In genomic region chr16:43130583-43130982, GRCm38 (mm10) we compare ENCODE assay signal across 9 mouse cellular contexts.
DNase-seq lines count a peak whose midpoint lies in the region; ATAC-seq and TF ChIP-seq lines count a peak whose summit lies in the region.
"Had no signal": no experiment of that assay in that cellular context is flagged by ENCODE, and none has a peak within 500 bp of the region (broad histone marks: within the 10 kb centered on the region; RNA-seq: fewer than 3 reads in every experiment).

No protein-coding gene starts in this region.

- no peaks in the 10 kb centered on the region for H3K36me3 ChIP-seq in liver, adult 2 months (ENCODE audit: control insufficient read depth, insufficient read depth, low read length)
- no peaks in the 10 kb centered on the region for H3K36me3 ChIP-seq in liver, embryonic 12.5 days
- no peaks in the 10 kb centered on the region for H3K36me3 ChIP-seq in hindbrain, postnatal 0 days (ENCODE audit: insufficient read depth, low read length)
- no peaks in the 10 kb centered on the region for H3K36me3 ChIP-seq in neural tube, embryonic 14.5 days (ENCODE audit: control insufficient read depth, insufficient read depth, low read length)
- no peaks in the 10 kb centered on the region for H3K36me3 ChIP-seq in liver, postnatal 0 days (replicated peaks; ENCODE audit: insufficient read depth, low read length)

- peaks cover 6% of the 10 kb centered on the region; the same call in 1 of the 2 replicates for H3K4me1 ChIP-seq in liver, adult 2 months (ENCODE audit: control insufficient read depth, insufficient read depth, low read length)
- no peaks in the 10 kb centered on the region for H3K4me1 ChIP-seq in liver, embryonic 12.5 days
- peaks cover 11% of the 10 kb centered on the region; the same call in 1 of the 2 replicates for H3K4me1 ChIP-seq in hindbrain, postnatal 0 days (ENCODE audit: insufficient read depth, low read length)
- peaks cover 9% of the 10 kb centered on the region; the same call in 1 of the 2 replicates for H3K4me1 ChIP-seq in neural tube, embryonic 14.5 days (ENCODE audit: control insufficient read depth, insufficient read depth, low read length)
- no peaks in the 10 kb centered on the region for H3K4me1 ChIP-seq in liver, postnatal 0 days (ENCODE audit: insufficient read depth)

- TF ChIP-seq EP300 in liver, postnatal 0 days (IDR thresholded peaks at IDR 0.05; ENCODE audit: low read depth) = no peak

- no peaks in the 10 kb centered on the region for H3K27me3 ChIP-seq in liver, adult 2 months (ENCODE audit: control insufficient read depth, insufficient read depth, low read length)
- H3K27me3 ChIP-seq in liver, embryonic 12.5 days (replicated peaks) = no peaks in the 10 kb centered on the region
- H3K27me3 ChIP-seq in hindbrain, postnatal 0 days (ENCODE audit: insufficient read depth, low read length) = no peaks in the 10 kb centered on the region
- H3K27me3 ChIP-seq in neural tube, embryonic 14.5 days (ENCODE audit: control insufficient read depth, insufficient read depth, low read length) = no peaks in the 10 kb centered on the region
- H3K27me3 ChIP-seq in liver, postnatal 0 days (ENCODE audit: insufficient read depth, low read length) = no peaks in the 10 kb centered on the region

- 58% methylated on average over 6 of the region's 6 CpGs for WGBS in liver, adult 2 months
- WGBS in liver, embryonic 12.5 days (ENCODE audit: insufficient replicate concordance) = 66% methylated on average over 6 of the region's 6 CpGs
- 26% methylated on average over 6 of the region's 6 CpGs for WGBS in hindbrain, postnatal 0 days
- 32% methylated on average over 6 of the region's 6 CpGs for WGBS in neural tube, embryonic 14.5 days
- WGBS in liver, postnatal 0 days (ENCODE audit: insufficient replicate concordance) = 67% methylated on average over 6 of the region's 6 CpGs

- peak overlapping the region; percentile 21; the same call in 1 of the 2 replicates for H3K27ac ChIP-seq in liver, adult 2 months (replicated peaks; ENCODE audit: insufficient read depth, low read depth, low read length)
- H3K27ac ChIP-seq in liver, embryonic 12.5 days = no peak overlapping the region
- H3K27ac ChIP-seq in hindbrain, postnatal 0 days = peak overlapping the region; percentile 61; the same call in 1 of the 2 replicates
- peak overlapping the region; percentile 13 for H3K27ac ChIP-seq in neural tube, embryonic 14.5 days (ENCODE audit: low read depth, low read length)
- no peak overlapping the region for H3K27ac ChIP-seq in liver, postnatal 0 days (ENCODE audit: low read depth)

- no peak overlapping the region for H3K4me2 ChIP-seq in liver, embryonic 12.5 days
- no peak overlapping the region for H3K4me2 ChIP-seq in hindbrain, postnatal 0 days (ENCODE audit: low read depth, low read length)
- no peak overlapping the region for H3K4me2 ChIP-seq in neural tube, embryonic 14.5 days (ENCODE audit: low read depth, low read length)
- no peak overlapping the region for H3K4me2 ChIP-seq in liver, postnatal 0 days (ENCODE audit: low read depth, low read length)

- intact Hi-C loops in gastrocnemius, postnatal 36 days (cut with DNase I) = no loop called here

- DNase-seq in liver, adult 2 months (ENCODE audit: extremely low read depth, low read depth, low spot score) = peak; percentile 44
- DNase-seq in cerebellum, adult 9-11 months = peak; percentile 96
- peak; percentile 67 for DNase-seq in hindbrain, postnatal 0 days (ENCODE audit: low spot score)
- no peak for DNase-seq in liver, postnatal 0 days
- DNase-seq in gastrocnemius, postnatal 36 days = no peak
- DNase-seq: thymus, postnatal 36 days had no signal

- H3K9ac ChIP-seq in liver, adult 2 months (ENCODE audit: low read depth, low read length) = no peak overlapping the region
- H3K9ac ChIP-seq in liver, embryonic 12.5 days = no peak overlapping the region
- no peak overlapping the region for H3K9ac ChIP-seq in hindbrain, postnatal 0 days (replicated peaks; ENCODE audit: low read length)
- no peak overlapping the region for H3K9ac ChIP-seq in neural tube, embryonic 14.5 days (replicated peaks; ENCODE audit: low read depth, low read length)
- no peak overlapping the region for H3K9ac ChIP-seq in liver, postnatal 0 days (replicated peaks)

- H3K4me3 ChIP-seq in liver, adult 2 months (ENCODE audit: insufficient read depth, low read depth, low read length) = no peak overlapping the region
- no peak overlapping the region for H3K4me3 ChIP-seq in liver, embryonic 12.5 days
- no peak overlapping the region for H3K4me3 ChIP-seq in hindbrain, postnatal 0 days (ENCODE audit: low read length)
- H3K4me3 ChIP-seq in neural tube, embryonic 14.5 days (ENCODE audit: low read depth, low read length) = no peak overlapping the region
- H3K4me3 ChIP-seq in liver, postnatal 0 days (ENCODE audit: low read depth, low read length) = no peak overlapping the region

- no peak for TF ChIP-seq CTCF in liver, adult 2 months (IDR thresholded peaks at IDR 0.05; ENCODE audit: low read depth, low read length)
- TF ChIP-seq CTCF in hindbrain, postnatal 0 days (IDR thresholded peaks at IDR 0.05; ENCODE audit: low read depth) = no peak
- TF ChIP-seq CTCF in liver, postnatal 0 days (IDR thresholded peaks at IDR 0.05; ENCODE audit: low read depth) = no peak

- TF ChIP-seq POLR2A in liver, adult 2 months (IDR thresholded peaks at IDR 0.05; ENCODE audit: extremely low read depth, insufficient read depth, low read length) = no peak

- ATAC-seq in liver, embryonic 12.5 days = no peak
- peak; percentile 85 for ATAC-seq in hindbrain, postnatal 0 days
- peak; percentile 89 for ATAC-seq in neural tube, embryonic 14.5 days (ENCODE audit: low read depth)
- ATAC-seq in liver, postnatal 0 days = no peak
- ATAC-seq in inflammation-experienced regulatory T-cells, adult 6 months = no peak

- no peaks in the 10 kb centered on the region for H3K9me3 ChIP-seq in liver, embryonic 12.5 days (replicated peaks)
- no peaks in the 10 kb centered on the region for H3K9me3 ChIP-seq in hindbrain, postnatal 0 days (ENCODE audit: low read length)
- no peaks in the 10 kb centered on the region for H3K9me3 ChIP-seq in neural tube, embryonic 14.5 days (ENCODE audit: control insufficient read depth, low read length)
- H3K9me3 ChIP-seq in liver, postnatal 0 days (ENCODE audit: low read length) = no peaks in the 10 kb centered on the region

- no peaks in the 10 kb centered on the region; the same call in 1 of the 2 replicates for H3K79me2 ChIP-seq in liver, adult 2 months (ENCODE audit: control insufficient read depth, insufficient read depth, low read length)

Comparison
In these comparisons a context has a peak if more than half of its experiments do, and no peak if none do; other contexts are left out.
1. DNase-seq: peak in liver, adult 2 months (single experiment), cerebellum, adult 9-11 months (single experiment) and hindbrain, postnatal 0 days (single experiment); none in liver, postnatal 0 days (single experiment) and gastrocnemius, postnatal 36 days (0 of 2).
2. H3K27ac ChIP-seq: peak in liver, adult 2 months (single experiment), hindbrain, postnatal 0 days (single experiment) and neural tube, embryonic 14.5 days (single experiment); none in liver, embryonic 12.5 days (single experiment) and liver, postnatal 0 days (single experiment).
3. ATAC-seq: peak in hindbrain, postnatal 0 days (single experiment) and neural tube, embryonic 14.5 days (single experiment); none in liver, embryonic 12.5 days (single experiment), liver, postnatal 0 days (single experiment) and inflammation-experienced regulatory T-cells, adult 6 months (single experiment).